Mouse (Mus musculus) neural tube, embryonic 12.5 days (tissue): ENCODE measurements around the gene Gm47289. TPM values are rescaled to one million over a fixed set of nuclear protein-coding genes. Genes with fewer than 3 reads are reported as not detected.

ENCODE experiments used
- polyA plus RNA-seq: library from polyadenylated mRNA; unstranded; fragments of >200 nt; fragmentation: Nextera tagmentation; extraction: Ambion mirVana; gene quantifications from 2 replicates; pipeline ENCODE4 v1.2.1, GENCODE M21; 2016

The Gm47289 gene
- polyA plus RNA-seq, 1 experiment from 2014 or later = not detected

Other genes with a start within 250 kb of the Gm47289 start
- 6.8 and 7.3 TPM in 2 replicates for gene Ctdspl, start 232.7 kb upstream of the Gm47289 start, polyA plus RNA-seq
- 9.8 and 13.0 TPM in 2 replicates for gene Vill, start 106.4 kb upstream of the Gm47289 start, polyA plus RNA-seq
- gene Plcd1, start 65.7 kb upstream of the Gm47289 start, polyA plus RNA-seq = 29.7 and 31.9 TPM in 2 replicates
- gene Dlec1, start 56.7 kb upstream of the Gm47289 start, polyA plus RNA-seq = 0.79 and 1.8 TPM in 2 replicates
- gene Acaa1b, start 2.1 kb upstream of the Gm47289 start, polyA plus RNA-seq = 1.5 and 1.7 TPM in 2 replicates
- not detected in 2 replicates for gene Slc22a13, start 49.9 kb downstream of the Gm47289 start, polyA plus RNA-seq
- 18.8 and 19.9 TPM in 2 replicates for gene Oxsr1, start 163.3 kb downstream of the Gm47289 start, polyA plus RNA-seq
- gene Acaa1a, start 180.5 kb downstream of the Gm47289 start, polyA plus RNA-seq = 87.6 and 91.8 TPM in 2 replicates
- 6.1 and 6.4 TPM in 2 replicates for gene Myd88, start 182.2 kb downstream of the Gm47289 start, polyA plus RNA-seq
- 4.5 and 6.5 TPM in 2 replicates for gene Xylb, start 198.2 kb downstream of the Gm47289 start, polyA plus RNA-seq
- gene Slc22a14, start 206.4 kb downstream of the Gm47289 start, polyA plus RNA-seq = not detected in 2 replicates
- 100 and 107 TPM in 2 replicates for gene Acvr2b, start 243.0 kb downstream of the Gm47289 start, polyA plus RNA-seq